Mouse (Mus musculus): ENCODE data around the gene Nsg2.

DNA sequence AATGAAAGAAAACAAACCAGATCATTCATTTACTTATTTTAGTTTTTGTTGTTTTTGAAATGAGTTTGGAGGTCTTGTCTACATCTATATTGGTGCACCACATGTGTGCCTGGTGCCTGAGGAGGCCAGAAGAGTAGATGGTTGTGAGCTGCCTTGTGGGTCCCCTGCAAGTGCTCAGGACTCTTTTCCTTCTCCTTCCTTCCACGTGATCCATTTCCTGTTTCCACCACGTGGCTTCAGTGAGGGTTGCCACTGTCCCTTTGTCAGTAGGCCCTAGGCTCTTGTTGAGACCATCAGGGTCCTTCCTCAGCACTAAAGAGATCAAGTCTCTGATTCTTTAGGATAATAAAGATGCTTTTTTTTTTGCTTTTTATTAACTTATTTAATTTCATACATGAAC, 15.5 kb upstream of the Nsg2 start:
- TF ChIP-seq CTCF (conservative IDR thresholded peaks at IDR 0.05; ENCODE audit: low read length) (no peak), NANOG (IDR thresholded peaks at IDR 0.05; ENCODE audit: borderline replicate concordance, low read length) (no peak), POU5F1 (IDR thresholded peaks at IDR 0.05; ENCODE audit: borderline replicate concordance, low read length) (no peak)

All from E14TG2a.4 (cell line).